ENCODE assay signal across 11 mouse cellular contexts in the genomic region with DNA sequence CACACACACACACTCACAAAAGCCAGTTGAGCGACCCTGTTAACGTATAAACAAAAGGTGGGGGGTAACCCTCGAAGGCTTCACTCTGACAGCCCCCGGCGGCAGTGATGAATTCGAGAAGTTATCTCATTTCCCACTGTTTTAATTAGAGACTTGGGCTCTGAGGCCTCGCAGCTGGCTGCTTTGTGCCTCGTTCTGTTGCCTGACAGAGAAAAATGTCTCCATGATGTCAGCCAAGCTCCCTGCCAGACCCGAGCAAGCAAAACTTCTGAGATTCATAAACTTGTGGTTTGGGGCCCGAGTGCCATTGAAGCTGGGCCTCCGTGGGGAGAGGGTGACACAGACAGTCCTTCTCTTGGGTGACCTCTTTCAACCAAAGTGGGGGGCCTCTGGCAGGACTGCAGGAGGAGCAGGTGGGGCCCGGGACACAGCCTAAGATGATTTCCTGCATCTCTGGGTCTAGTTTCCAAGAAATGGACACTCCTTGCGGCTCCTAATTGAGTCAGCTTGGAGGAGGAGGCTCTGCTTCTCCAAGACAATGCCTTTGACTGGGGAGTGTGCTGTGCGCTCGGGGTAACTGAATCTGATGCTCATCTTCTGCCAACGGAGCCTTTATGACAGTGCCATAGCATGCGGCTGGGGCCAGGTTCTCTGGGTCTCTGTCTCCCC.
A peak's percentile ranks its signal among the peaks of the same experiment; 100 is the strongest.
DNase-seq lines count a peak whose midpoint lies in the region; ATAC-seq and TF ChIP-seq lines count a peak whose summit lies in the region.
"Had no signal": no experiment of that assay in that cellular context is flagged by ENCODE, and none has a peak within 500 bp of the region (broad histone marks: within the 10 kb centered on the region; RNA-seq: fewer than 3 reads in every experiment).

No protein-coding gene starts in this region.

- H3K9me3 ChIP-seq in heart, embryonic 13.5 days: peaks cover 6% of the 10 kb centered on the region; the same call in 1 of the 2 replicates
- no peaks in the 10 kb centered on the region for H3K9me3 ChIP-seq in kidney, embryonic 14.5 days (ENCODE audit: control insufficient read depth, low read length)
- no peaks in the 10 kb centered on the region; the same call in 1 of the 2 replicates for H3K9me3 ChIP-seq in stomach, postnatal 0 days (ENCODE audit: control insufficient read depth, low read length)
- H3K9me3 ChIP-seq: liver, embryonic 12.5 days had no signal

- H3K36me3 ChIP-seq in heart, embryonic 13.5 days: no peaks in the 10 kb centered on the region
- no peaks in the 10 kb centered on the region for H3K36me3 ChIP-seq in thymus, adult 2 months (ENCODE audit: control insufficient read depth, insufficient read depth, low read length)
- no peaks in the 10 kb centered on the region for H3K36me3 ChIP-seq in kidney, embryonic 14.5 days (ENCODE audit: control insufficient read depth, insufficient read depth, low read length)
- no peaks in the 10 kb centered on the region for H3K36me3 ChIP-seq in stomach, postnatal 0 days (ENCODE audit: control insufficient read depth, insufficient read depth, low read length)
- H3K36me3 ChIP-seq: liver, embryonic 12.5 days had no signal

- H3K4me2 ChIP-seq in heart, embryonic 13.5 days: no peak overlapping the region
- no peak overlapping the region for H3K4me2 ChIP-seq in kidney, embryonic 14.5 days (replicated peaks; ENCODE audit: low read depth, low read length)
- no peak overlapping the region for H3K4me2 ChIP-seq in stomach, postnatal 0 days (replicated peaks; ENCODE audit: low read depth)
- H3K4me2 ChIP-seq: forebrain, embryonic 13.5 days; liver, embryonic 12.5 days had no signal

- TF ChIP-seq POLR2A in thymus, adult 2 months (IDR thresholded peaks at IDR 0.05; ENCODE audit: control insufficient read depth, extremely low read depth, insufficient read depth, low read length, poor library complexity): no peak

- TF ChIP-seq EP300 in stomach, postnatal 0 days (optimal IDR thresholded peaks at IDR 0.05): no peak

- ATAC-seq in heart, embryonic 13.5 days (ENCODE audit: extremely low read depth, insufficient number of reproducible peaks, low FRiP score, low TSS enrichment): peak; percentile 8; the same call in 1 of the 2 replicates
- peak; percentile 52 for ATAC-seq in kidney, embryonic 14.5 days (ENCODE audit: low FRiP score, low TSS enrichment)
- ATAC-seq in stomach, postnatal 0 days (ENCODE audit: low FRiP score, low TSS enrichment): peak; percentile 45; the same call in 1 of the 2 replicates
- no peak for ATAC-seq in granulocyte monocyte progenitor cell, adult 5-6 weeks (replicated peaks; ENCODE audit: poor library complexity, severe bottlenecking)
- ATAC-seq: forebrain, embryonic 13.5 days; liver, embryonic 12.5 days; midbrain, embryonic 16.5 days had no signal

- peaks cover 9% of the 10 kb centered on the region; the same call in 1 of the 2 replicates for H3K4me1 ChIP-seq in heart, embryonic 13.5 days
- peaks cover 12% of the 10 kb centered on the region for H3K4me1 ChIP-seq in thymus, adult 2 months (replicated peaks; ENCODE audit: control insufficient read depth, insufficient read depth, low read length)
- H3K4me1 ChIP-seq in kidney, embryonic 14.5 days (ENCODE audit: control insufficient read depth, insufficient read depth, low read length): 0 out of 2 replicates have a peak, but pooled peaks cover 7% of the 10 kb centered on the region
- no peaks in the 10 kb centered on the region for H3K4me1 ChIP-seq in stomach, postnatal 0 days (replicated peaks; ENCODE audit: control insufficient read depth, insufficient read depth)
- H3K4me1 ChIP-seq: liver, embryonic 12.5 days had no signal

- no peak for TF ChIP-seq CTCF in thymus, adult 2 months (IDR thresholded peaks at IDR 0.05; ENCODE audit: borderline replicate concordance, control insufficient read depth, extremely low read depth, insufficient read depth, low read length, poor library complexity)
- no peak for TF ChIP-seq CTCF in stomach, postnatal 0 days (IDR thresholded peaks at IDR 0.05; ENCODE audit: low read depth)

- H3K9ac ChIP-seq in heart, embryonic 13.5 days: no peak overlapping the region
- no peak overlapping the region for H3K9ac ChIP-seq in kidney, embryonic 14.5 days (ENCODE audit: low read depth, low read length)
- no peak overlapping the region for H3K9ac ChIP-seq in stomach, postnatal 0 days (ENCODE audit: low read length)
- H3K9ac ChIP-seq: forebrain, embryonic 13.5 days; liver, embryonic 12.5 days had no signal

- H3K27ac ChIP-seq in heart, embryonic 13.5 days (replicated peaks): peak overlapping the region; percentile 5; the same call in 1 of the 2 replicates
- H3K27ac ChIP-seq in thymus, adult 2 months (ENCODE audit: control insufficient read depth, insufficient read depth, low read length): no peak overlapping the region
- H3K27ac ChIP-seq in kidney, embryonic 14.5 days (ENCODE audit: low read depth, low read length): peak overlapping the region; percentile 55
- no peak overlapping the region; the same call in 1 of the 2 replicates for H3K27ac ChIP-seq in stomach, postnatal 0 days (replicated peaks)
- H3K27ac ChIP-seq: forebrain, embryonic 13.5 days; liver, embryonic 12.5 days had no signal

- peaks cover 62% of the 10 kb centered on the region for H3K27me3 ChIP-seq in heart, embryonic 13.5 days (replicated peaks)
- H3K27me3 ChIP-seq in thymus, adult 2 months (ENCODE audit: control insufficient read depth, insufficient read depth, low read length): no peaks in the 10 kb centered on the region
- peaks cover 13% of the 10 kb centered on the region; the same call in 1 of the 2 replicates for H3K27me3 ChIP-seq in kidney, embryonic 14.5 days (ENCODE audit: control insufficient read depth, insufficient read depth, low read length)
- H3K27me3 ChIP-seq in stomach, postnatal 0 days (ENCODE audit: control insufficient read depth, insufficient read depth, low read length): no peaks in the 10 kb centered on the region
- H3K27me3 ChIP-seq: liver, embryonic 12.5 days had no signal

- no peak overlapping the region for H3K4me3 ChIP-seq in heart, embryonic 13.5 days
- no peak overlapping the region for H3K4me3 ChIP-seq in thymus, adult 2 months (ENCODE audit: control insufficient read depth, insufficient read depth, low read length)
- H3K4me3 ChIP-seq in kidney, embryonic 14.5 days (ENCODE audit: low read length): no peak overlapping the region
- no peak overlapping the region for H3K4me3 ChIP-seq in stomach, postnatal 0 days (ENCODE audit: low read depth, low read length)
- H3K4me3 ChIP-seq: forebrain, embryonic 13.5 days; liver, embryonic 12.5 days had no signal

- no peak for DNase-seq in heart, adult 18-20 months
- DNase-seq in thymus, postnatal 4 days: peak; percentile 24
- no peak for DNase-seq in thymus, adult 2 months
- DNase-seq in stomach, postnatal 0 days (ENCODE audit: low spot score): no peak
- no peak for DNase-seq in spleen, postnatal 14 days (ENCODE audit: low spot score in 2 of 2)

- 37% methylated on average over 17 of the region's 17 CpGs for WGBS in heart, embryonic 13.5 days
- WGBS in thymus, adult 2 months: 67% methylated on average over 17 of the region's 17 CpGs
- 29% methylated on average over 17 of the region's 17 CpGs for WGBS in kidney, embryonic 14.5 days
- 26% methylated on average over 17 of the region's 17 CpGs for WGBS in stomach, postnatal 0 days

Comparison
In these comparisons a context has a peak if more than half of its experiments do, and no peak if none do; other contexts are left out.
1. H3K27ac ChIP-seq: peak in heart, embryonic 13.5 days (single experiment) and kidney, embryonic 14.5 days (single experiment); none in thymus, adult 2 months (single experiment) and stomach, postnatal 0 days (single experiment).